Mouse (Mus musculus) megakaryocyte, embryonic 14.5 days (primary cell): ENCODE data around the gene Cdca4. TPM values are rescaled to one million over a fixed set of nuclear protein-coding genes. Genes with fewer than 3 reads are reported as not detected.

ENCODE experiments used
- H3K27me3 ChIP-seq: replicated peaks from 2 replicates; pipeline ENCODE3; 2012; ENCODE audit warnings: inconsistent platforms
- H3K36me3 ChIP-seq: replicated peaks from 2 replicates; pipeline ENCODE3; 2012; ENCODE audit warnings: low read length, inconsistent platforms, mixed read lengths
- H3K4me1 ChIP-seq: 2 replicates; pipeline ENCODE4 v1.6.1; 2012; ENCODE audit warnings: inconsistent platforms
- H3K4me3 ChIP-seq: replicated peaks from 2 replicates; pipeline ENCODE3; 2012; ENCODE audit warnings: moderate library complexity, mild to moderate bottlenecking, inconsistent platforms
- H3K9me3 ChIP-seq: 2 replicates; pipeline ENCODE4 v1.6.1; 2012; ENCODE audit warnings: inconsistent platforms
- FLI1 ChIP-seq: IDR thresholded peaks from 2 replicates; pipeline ENCODE4 v1.6.1; 2012; ENCODE audit warnings: low read length, inconsistent platforms, mixed read lengths
- GATA1 ChIP-seq: IDR thresholded peaks from 3 replicates; pipeline ENCODE4 v1.6.1; 2012; ENCODE audit warnings: mixed read lengths, low read length, inconsistent platforms, borderline replicate concordance
- polyA plus RNA-seq: library from polyadenylated mRNA; stranded (reverse); fragments of >175 nt; gene quantifications from 2 replicates; pipeline ENCODE4 v1.2.3, GENCODE M21; 2012; ENCODE audit warnings: low replicate concordance; ENCODE audit not compliant: insufficient read depth

Gene Cdca4
- polyA plus RNA-seq, result 3.2 and 11.7 TPM in 2 replicates

DNA sequence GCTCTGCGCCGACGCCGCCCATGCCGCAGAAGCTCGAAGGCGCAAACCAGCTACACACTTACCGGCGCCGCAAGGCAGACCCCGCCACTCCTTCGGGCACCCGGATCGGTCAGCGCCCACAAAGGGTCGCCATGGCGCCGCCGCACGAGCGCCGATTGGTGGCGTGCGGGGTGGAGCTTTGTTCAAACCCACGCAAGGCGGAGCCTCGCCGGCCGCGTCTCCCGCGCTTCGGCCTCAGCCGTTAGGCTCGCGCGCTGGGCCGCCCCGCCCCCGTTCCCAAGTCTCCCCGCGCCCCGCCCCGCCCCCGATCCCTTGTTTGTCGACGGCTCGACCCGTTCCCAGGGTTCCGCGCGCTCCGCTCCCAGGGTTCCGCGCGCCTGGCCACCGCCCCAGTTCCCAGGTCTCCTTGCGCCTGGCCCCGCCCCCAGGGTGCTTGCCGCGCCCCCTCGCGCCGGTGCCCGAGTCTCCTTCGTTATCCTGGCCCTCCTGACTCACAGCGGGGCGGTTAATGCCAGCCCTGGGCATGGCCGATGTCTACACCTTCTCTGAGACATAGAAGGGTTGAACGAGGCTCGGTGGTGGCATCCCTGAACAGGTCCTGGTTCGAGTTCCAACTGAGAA lies at the start of gene Cdca4:
Gene Cdca4 (minus strand): TSS at position 180 of the 621 bp plus-strand sequence.
- TF ChIP-seq FLI1 (no peak), GATA1 (no peak)
- peaks cover 39% of the 10 kb centered on the region for H3K36me3 ChIP-seq
- peaks cover 62% of the 10 kb centered on the region for H3K4me1 ChIP-seq
- H3K4me3 ChIP-seq, result peak within 1 kb of the TSS; percentile 98
- H3K9me3 ChIP-seq, result no peaks in the 10 kb centered on the region
- no peaks in the 10 kb centered on the region for H3K27me3 ChIP-seq

- peaks cover 87% of the 10 kb centered on the region for H3K27me3 ChIP-seq
- H3K4me1 ChIP-seq, result peaks cover 77% of the 10 kb centered on the region
- TF ChIP-seq GATA1, result no peak
- no peak for TF ChIP-seq FLI1
- H3K9me3 ChIP-seq, result no peaks in the 10 kb centered on the region
- no peaks in the 10 kb centered on the region for H3K36me3 ChIP-seq
- H3K4me3 ChIP-seq, result peak overlapping the region; percentile 81
These were observed 48.4 kb upstream of the Cdca4 start for GRCm38 (mm10) chr12:112877607-112878020.

GRCm38 (mm10) chr12:112877073-112877576 lies 47.9 kb upstream of the Cdca4 start:
- Histone ChIP-seq H3K4me3 (peak overlapping the region; percentile 83), H3K36me3 (no peaks in the 10 kb centered on the region), H3K27me3 (peaks cover 88% of the 10 kb centered on the region), H3K9me3 (no peaks in the 10 kb centered on the region), H3K4me1 (peaks cover 77% of the 10 kb centered on the region)
- no peak for TF ChIP-seq FLI1
- TF ChIP-seq GATA1, result no peak

DNA sequence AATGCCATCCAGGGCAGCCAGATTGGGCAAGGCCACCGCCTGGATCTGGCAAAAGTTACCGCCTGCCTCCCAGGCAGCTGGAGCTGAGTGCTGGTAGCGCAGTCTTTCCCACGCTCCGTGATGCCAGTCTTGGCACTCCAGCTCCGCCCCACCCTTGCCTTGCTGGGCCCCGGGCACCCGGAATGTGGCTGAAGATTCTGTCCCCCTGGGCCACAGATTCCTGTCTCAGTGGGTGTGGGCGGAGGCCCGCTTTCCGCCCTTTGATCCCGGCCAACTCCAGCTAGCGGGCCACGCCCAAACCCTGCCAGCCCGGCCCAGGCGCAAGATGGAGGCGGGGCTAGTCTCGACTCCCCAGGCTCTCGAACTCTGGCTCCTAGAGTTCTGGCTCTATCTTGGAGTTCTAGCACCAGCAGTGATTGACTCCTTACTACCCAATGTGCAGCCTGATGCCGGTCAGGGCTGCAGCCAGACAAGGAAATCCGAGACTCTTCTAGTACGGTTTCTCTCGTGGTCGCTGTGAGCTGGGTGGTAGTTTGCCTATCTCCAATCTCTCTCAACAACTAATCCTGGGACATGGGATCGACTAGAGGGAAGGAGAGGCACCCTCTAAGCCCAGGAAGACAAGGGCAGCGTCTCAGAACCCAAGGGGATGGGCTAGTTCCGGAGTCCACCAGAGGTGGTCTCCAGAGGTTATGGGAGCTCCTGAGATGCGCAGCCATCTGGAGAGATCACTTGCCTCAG lies 47.3 kb upstream of the Cdca4 start:
- no peak for TF ChIP-seq GATA1
- no peak for TF ChIP-seq FLI1
- peaks cover 89% of the 10 kb centered on the region for H3K27me3 ChIP-seq
- H3K9me3 ChIP-seq, result no peaks in the 10 kb centered on the region
- peaks cover 80% of the 10 kb centered on the region for H3K4me1 ChIP-seq
- peak overlapping the region; percentile 83 for H3K4me3 ChIP-seq
- no peaks in the 10 kb centered on the region for H3K36me3 ChIP-seq

DNA sequence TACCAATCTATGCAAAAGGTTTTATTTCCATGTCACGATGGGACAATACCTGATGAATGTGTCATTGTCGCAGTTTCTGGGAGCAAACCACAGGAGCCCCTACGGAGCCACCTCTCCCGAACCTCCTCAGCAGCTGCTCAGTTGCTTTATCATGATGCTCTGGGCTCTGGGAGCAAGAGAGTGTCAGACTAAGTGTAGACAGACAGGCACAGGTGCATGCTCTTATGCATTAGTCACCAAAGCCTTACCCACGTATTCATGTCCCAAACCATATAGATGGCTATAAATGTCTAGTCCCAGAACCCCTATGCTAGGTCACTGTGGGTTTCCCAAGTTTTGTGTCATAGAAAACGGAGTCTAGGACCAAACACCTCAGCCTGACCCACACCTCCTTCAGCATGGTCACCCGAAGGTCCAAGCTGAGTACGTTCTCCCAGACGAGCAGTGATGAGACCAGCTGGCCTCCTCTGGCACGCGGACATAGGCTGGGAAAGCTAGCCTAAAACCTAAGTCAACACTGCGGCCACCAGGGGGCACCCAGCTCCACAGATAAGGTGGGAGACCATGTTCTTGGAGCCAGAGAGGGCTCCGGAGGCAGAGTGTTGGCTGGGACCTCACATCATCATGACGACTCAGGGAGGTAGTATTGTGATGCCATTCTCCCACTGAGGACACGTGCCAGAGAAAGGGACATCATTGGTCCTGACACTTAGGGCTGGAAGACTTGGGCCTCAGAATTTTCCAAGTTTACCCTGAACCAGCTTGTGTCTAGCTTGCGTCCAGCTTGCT lies 46.2 kb upstream of the Cdca4 start:
- peaks cover 82% of the 10 kb centered on the region for H3K4me1 ChIP-seq
- no peaks in the 10 kb centered on the region for H3K36me3 ChIP-seq
- TF ChIP-seq GATA1 (0 out of 3 replicates have a peak, but pooled peaks have one; percentile 45), FLI1 (no peak)
- peak overlapping the region; percentile 83 for H3K4me3 ChIP-seq
- no peaks in the 10 kb centered on the region for H3K9me3 ChIP-seq
- H3K27me3 ChIP-seq, result peaks cover 85% of the 10 kb centered on the region

- H3K4me3 ChIP-seq, result no peak overlapping the region
- peaks cover 81% of the 10 kb centered on the region for H3K27me3 ChIP-seq
- no peaks in the 10 kb centered on the region for H3K9me3 ChIP-seq
- no peak for TF ChIP-seq GATA1
- TF ChIP-seq FLI1, result no peak
- H3K4me1 ChIP-seq, result peaks cover 82% of the 10 kb centered on the region
- H3K36me3 ChIP-seq, result no peaks in the 10 kb centered on the region
These were observed 45.0 kb upstream of the Cdca4 start for GRCm38 (mm10) chr12:112874199-112874598.

DNA sequence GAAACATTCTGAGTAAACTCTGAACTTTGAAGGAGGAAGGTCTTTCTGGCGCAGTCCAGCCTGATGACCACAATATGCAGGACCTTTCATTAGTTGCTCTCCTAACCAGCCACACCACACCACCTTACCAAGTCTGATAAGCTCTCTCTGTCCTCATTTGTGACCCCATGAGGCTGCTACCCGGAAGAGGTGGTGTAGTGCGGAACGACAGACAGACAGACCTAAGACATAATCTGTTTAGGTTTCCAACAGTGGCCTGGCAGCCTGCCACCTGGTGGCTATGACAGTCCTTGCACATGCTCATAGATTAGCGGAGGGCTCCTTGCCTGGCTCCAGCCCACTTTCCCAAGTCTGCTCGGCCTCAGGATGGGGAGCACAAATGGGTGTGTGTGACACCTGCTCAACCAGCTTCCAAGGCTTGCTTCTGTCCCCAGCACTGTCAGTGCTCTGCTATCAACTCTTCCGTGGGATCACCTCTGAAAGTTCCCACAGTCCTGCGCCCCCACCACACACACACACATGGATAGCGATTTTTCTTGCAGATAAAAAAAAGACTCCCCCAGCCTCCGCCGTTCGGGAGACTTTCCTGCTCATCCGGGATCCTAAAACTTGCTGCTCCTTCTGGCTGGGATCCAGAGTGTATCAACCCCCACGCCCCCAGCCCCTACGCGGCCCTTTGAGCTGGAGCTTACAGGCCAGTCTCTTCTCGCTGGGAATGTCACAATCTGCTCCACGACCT lies 44.4 kb upstream of the Cdca4 start:
- Histone ChIP-seq H3K27me3 (peaks cover 79% of the 10 kb centered on the region), H3K4me1 (peaks cover 81% of the 10 kb centered on the region), H3K4me3 (peak overlapping the region; percentile 67), H3K9me3 (no peaks in the 10 kb centered on the region), H3K36me3 (no peaks in the 10 kb centered on the region)
- TF ChIP-seq FLI1 (no peak), GATA1 (no peak)

DNA sequence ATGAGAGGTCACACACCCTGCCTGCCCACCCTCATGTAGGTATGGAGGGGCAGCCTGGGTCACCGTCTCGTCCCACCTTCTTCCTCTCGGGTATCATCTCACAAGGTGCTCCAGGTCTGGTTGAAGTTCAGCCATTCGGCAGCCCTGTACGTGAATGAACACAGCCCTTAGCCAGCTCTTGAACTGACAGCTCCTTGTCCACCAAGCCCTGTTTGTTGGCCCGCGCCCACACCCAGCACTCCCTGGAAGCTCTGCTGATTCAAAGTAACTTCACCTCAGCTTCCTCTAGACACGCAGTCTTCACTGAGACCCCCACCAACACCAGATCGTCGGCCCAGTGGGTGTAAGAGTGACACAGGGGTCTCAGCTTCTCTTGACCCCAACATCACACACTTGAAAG lies 43.8 kb upstream of the Cdca4 start:
- TF ChIP-seq FLI1, result no peak
- no peak for TF ChIP-seq GATA1
- H3K36me3 ChIP-seq, result no peaks in the 10 kb centered on the region
- H3K4me1 ChIP-seq, result peaks cover 81% of the 10 kb centered on the region
- no peaks in the 10 kb centered on the region for H3K9me3 ChIP-seq
- H3K27me3 ChIP-seq, result peaks cover 79% of the 10 kb centered on the region
- H3K4me3 ChIP-seq, result peak overlapping the region; percentile 51

DNA sequence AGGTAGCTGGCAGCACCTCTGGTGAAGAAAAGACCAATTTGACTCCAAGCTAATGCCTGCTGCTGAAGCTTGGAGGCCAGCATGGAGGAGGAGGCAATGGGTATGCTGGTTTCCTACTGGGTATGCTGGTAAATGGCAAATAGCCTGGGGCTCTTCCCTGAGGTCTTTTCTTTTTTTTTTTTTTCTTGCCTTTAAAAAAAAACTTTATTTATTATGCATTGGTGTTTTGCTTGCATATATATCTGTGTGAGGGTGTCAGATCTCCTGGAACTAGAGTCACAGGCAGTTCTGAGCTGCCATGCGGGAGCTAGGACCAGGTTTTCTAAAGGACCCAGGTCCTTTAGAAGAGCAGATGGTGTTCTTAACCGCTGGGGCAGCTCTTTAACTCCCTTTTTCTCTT lies 42.0 kb upstream of the Cdca4 start:
- Histone ChIP-seq H3K27me3 (peaks cover 71% of the 10 kb centered on the region), H3K4me3 (no peak overlapping the region), H3K9me3 (no peaks in the 10 kb centered on the region), H3K4me1 (peaks cover 65% of the 10 kb centered on the region), H3K36me3 (no peaks in the 10 kb centered on the region)
- TF ChIP-seq GATA1, result no peak
- no peak for TF ChIP-seq FLI1
